Mouse (Mus musculus): ENCODE measurements around the gene Tmc8.

Tmc8 gene

DNA sequence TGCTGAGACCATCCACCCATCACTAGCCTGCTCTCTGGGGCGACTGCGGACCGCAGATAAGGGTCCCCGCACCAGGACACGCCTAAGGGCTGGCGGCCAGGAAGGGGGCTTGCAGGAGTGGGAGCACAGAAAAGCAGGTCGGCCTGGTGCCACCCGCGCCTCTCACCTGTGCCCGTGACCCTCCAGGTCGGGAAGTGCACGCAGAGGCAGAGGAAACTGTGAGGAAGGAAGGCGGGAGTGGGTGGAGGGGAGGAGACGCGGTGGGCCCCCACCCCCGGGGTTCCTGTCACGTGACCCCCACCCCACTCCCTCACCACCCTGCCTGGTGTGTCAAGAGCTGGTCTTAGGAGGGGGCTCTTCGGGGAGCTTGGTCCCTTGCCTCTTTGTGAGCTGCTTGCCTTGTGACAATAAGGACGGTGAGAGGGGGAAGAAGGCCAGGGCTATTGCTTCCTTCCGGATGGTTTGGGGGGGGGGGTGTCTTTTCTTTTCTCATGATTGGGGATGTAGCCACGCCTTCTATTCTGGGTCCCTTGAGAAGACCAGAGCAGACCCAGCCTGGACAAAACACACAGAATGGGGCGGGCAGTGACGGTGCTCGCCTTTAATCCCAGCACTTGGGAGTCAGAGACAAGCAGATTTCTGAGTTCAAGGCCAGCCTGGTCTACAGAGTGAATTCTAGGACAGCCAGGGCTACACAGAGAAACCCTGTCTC is at the start of gene Tmc8, which contains the start of gene Tmc6:
Gene Tmc8, plus strand, starts transcription at position 84 of the 712 bp plus-strand sequence.
Gene Tmc6, minus strand, starts transcription at position 206 of the 712 bp plus-strand sequence.
- DNase-seq (ENCODE audit: low spot score), result peak; percentile 40

DNA sequence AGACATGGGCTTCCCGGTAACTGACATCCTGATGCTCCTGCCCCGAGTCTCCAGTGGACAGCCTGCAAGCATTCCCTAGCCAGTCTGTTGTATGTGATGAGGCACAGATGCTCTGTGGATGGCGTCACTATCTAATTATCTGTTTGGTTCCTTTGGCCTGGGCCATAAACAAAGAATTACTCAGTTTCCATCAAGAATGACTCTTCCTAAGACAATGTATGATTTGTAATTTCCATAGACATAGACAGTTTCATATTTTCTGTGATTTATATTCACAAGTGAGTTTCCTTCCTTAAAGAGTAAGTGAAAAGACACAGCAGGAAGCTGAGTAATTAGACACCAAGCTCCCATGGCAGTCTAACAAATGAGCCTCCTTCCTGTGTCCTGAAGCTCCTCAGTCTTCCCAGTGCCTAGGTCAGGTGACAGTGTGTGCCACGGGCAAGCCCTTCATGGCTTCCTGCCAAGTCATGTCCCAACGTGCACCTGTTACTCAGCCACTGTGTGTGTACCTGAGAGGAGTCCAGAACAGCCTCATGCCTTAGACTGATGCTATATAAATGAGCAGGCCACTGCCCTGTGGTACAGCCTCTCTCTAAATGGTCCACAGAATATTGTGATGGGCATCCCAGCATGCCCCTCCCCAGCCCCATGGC is 45.7 kb upstream of the Tmc8 start:
- no peak for DNase-seq (ENCODE audit: low spot score)

DNA sequence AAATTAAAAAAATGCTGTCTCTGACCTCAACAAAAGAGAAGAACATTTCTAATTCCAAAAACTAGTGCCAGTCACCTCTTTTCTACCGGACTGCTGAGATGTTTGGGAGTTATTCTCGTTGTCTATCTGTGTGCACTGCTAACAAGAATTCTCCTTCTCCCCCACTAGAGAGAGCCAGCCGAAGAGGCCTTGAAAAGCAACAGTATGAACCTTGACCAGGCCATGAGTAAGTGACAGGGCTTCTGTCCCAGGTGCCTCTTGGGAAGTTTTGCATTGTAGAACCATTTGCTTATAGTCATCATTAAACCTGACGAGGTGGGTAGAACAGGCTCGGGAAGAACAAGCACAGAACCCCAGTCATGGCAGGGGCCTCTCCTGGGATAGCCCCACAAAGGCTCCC is 43.8 kb upstream of the Tmc8 start:
- no peak for DNase-seq (ENCODE audit: low spot score)

DNA sequence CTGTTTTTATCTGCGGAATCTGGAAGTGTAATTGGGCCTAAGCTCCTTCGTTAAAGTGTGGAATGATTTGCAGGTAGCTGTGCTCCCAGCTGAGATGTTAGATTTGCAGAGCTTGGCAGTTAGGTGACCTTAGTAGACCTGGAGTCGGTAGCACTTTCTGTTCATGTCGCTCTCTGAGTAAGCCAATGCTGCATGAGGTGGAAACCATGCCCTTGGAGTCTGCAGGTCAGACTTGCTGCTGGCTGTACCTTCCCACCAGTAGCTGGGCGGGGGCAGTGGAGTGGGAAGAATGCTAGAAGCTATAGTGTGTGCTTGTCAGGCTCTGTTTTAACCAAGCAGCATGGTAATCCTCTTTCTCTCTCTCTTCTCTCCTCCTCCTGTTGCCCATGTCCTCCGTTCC is 40.7 kb upstream of the Tmc8 start:
- DNase-seq (ENCODE audit: low spot score), result no peak

DNA sequence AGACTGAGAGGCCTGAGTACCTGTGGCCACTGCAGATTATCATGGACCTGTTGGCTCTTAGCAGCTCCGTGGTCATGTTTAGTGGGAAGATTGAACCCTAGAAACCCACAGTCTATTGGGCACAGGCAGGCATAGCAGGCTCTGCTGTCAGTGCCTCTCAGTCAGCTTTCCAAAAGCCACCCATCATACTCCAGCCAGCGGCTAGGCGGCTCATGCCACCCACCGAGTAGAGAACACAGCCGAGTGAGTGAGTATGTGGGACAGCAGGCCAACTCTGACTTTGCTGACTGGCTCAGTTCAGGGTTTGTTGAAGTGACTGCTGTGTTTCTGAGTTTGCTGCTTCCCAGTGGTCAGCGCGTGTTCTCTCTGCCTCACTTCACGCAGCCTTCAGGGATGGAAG is 39.6 kb upstream of the Tmc8 start:
- DNase-seq (ENCODE audit: low spot score), result no peak

DNA sequence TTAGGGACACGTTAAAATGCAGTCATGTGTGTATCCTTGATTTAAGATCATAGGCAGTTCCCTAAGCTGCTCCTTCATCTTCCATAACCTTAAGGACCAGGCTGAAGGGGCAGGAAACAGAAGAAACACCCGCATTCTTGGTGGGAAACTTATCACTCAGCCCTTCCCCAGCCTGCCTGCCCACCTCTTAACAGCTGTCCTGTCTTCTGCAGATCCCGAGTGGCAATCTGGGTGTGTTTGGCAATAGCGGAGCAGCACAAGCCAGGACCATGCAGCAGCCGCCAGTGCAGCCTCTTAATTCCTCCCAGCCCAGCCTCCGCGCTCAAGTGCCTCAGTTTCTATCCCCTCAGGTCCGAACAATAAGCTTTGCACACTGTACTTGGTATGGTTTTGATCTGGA is 39.2 kb upstream of the Tmc8 start:
- DNase-seq (ENCODE audit: low spot score), result no peak

DNA sequence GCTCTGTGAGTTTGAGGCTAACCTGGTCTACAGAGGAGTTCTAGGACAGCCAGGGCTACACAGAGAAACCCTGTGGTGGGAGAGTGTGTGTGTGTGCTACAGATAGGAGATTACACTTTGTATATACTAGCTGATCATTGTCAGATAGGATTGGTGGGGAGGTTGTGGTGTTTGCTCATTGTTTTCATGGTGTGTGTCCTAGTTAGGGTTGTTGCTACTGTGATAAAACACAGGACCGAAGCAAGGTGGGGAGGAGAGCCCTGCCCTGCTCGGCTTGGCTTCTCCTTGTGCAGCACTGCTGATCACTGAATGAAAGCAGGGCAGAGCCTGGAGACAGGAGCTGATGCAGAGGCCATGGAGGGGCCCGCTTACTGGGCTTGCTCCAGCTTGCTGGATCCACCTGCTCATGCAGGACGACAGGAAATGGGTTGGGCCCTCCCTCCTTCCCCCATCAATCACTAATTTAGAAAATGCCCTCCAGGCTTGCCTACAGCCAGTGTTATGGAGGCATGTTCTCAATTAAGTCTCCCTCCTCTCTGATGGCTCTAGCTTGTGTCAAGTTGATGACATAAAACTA is 38.3 kb upstream of the Tmc8 start:
- no peak for DNase-seq (ENCODE audit: low spot score)

DNA sequence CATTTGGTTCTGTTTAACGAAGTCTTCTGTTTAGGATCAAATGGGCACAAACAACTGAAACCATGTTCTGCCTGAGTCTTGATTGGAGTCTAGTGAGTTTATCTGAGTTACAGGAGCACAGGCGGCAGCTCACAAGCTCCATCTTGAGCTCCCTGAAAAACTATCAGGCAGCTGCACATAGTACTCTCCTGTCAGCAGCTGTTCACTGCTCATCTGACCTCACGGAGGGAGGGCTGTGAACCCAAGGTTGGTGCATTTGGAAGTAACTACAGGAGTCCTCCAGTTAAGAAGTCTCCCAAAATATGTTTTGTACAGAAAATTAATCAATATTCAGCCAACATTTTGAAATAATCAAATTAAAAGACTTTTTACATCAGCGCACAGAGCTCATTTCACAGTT is 33.2 kb upstream of the Tmc8 start:
- DNase-seq (ENCODE audit: low spot score), result no peak

DNA sequence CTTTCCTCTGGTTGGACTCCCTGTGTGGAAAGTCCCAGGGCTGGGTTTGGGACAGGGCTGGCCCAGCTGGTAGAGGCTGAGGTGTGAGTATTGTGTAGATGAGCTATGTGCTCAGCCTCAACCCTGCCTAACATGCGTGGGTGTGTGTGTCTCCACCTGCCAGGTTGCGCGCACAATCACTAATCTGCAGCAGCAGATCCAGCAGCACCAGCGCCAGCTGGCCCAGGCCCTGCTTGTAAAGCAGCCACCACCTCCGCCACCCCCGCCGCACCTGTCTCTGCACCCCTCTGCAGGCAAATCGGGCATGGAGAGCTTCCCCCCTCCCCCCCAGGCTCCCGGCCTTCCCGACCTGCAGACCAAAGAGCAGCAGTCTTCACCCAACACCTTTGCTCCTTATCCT is 32.5 kb upstream of the Tmc8 start:
- DNase-seq (ENCODE audit: low spot score), result no peak

DNA sequence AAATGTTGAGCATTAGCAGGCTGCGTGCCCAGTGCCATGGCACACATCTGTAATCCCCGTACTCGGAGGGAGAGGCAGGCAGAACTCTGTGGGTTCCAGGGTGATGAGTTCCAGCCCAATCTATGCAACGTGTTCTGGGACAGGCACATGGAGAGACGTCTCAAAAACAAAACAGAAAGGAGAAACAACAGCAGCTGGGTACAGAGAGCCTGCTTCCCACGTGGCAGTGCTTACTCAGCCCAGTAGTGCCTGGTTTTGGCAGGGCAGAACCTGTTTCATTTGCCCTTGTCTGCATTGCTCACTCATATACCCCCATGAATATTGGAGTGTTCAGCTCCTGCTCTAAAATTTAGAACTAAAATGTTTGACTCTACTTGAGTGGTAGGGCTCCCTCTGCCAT is 30.3 kb upstream of the Tmc8 start:
- DNase-seq (ENCODE audit: low spot score), result no peak

DNA sequence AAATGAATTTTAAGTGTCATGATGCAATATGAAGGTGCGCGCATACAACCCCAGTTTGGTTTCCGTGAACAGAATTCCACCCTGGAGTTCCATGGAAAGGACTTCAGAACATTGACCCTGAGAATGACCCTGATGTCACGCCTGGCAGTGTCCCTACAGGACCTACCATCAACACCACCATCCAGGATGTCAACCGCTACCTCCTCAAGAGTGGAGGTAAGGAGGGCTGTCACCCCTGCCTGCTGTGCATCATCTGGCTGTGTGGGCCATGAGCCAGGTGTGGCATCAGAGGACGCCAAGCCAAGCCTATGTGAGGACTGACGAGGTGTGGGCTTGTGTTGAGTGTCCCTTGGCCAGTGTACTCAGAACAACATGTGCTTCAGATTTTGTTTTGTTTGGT is 26.0 kb upstream of the Tmc8 start:
- no peak for DNase-seq (ENCODE audit: low spot score)

DNA sequence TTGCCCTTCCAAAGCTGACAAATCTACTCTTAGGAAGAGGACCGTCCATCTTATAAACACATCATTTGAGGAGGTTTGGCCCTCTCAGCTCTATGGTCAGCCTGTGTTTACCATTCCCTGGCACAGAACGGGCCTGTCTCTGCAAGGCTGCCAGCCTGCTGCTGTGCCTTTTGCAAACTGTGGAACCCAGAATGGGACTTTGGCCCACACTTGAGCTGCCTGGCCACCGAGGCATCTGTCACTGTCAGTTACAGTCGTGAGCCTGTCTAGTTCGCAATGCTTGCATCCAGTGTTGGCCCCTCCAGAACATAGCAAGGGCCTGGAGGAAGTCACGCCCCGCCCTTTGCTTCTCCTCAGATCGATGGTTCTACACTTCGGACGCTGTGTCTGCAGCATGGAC is 22.6 kb upstream of the Tmc8 start:
- DNase-seq (ENCODE audit: low spot score), result no peak

DNA sequence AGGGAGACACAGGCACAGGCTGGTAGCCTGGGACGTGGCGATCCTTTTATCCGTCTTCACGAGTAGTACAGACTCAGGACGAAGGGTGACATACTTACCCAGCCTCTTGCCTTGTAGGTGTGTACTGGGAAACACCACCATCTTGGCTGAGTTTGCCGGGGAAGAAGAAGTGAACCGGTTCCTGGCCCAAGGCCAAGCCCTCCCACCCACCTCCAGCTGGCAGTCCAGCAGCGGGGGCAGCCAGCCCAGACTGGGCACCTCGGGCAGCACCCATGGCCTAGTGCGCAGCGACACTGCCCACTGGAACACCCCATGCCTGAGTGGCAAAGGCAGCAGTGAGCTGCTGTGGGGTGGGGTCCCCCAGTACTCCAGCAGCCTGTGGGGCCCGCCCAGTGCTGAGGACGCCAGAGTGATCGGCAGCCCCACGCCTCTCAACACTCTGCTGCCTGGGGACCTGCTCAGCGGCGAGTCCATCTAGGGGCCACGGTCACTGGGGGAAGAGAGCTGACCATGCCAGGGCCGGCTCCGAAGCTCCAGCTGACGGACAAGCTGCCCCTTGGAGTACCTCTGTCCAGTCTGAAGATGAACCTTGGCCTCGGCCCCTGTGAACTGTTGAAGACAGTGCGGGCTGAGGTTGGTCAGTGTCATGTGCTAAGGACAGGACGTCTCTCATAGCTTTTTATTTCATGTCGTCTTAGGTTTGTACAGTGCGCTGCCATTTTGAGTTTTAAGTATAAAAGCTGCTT is 21.3 kb upstream of the Tmc8 start:
- peak; percentile 60 for DNase-seq (ENCODE audit: low spot score)

DNA sequence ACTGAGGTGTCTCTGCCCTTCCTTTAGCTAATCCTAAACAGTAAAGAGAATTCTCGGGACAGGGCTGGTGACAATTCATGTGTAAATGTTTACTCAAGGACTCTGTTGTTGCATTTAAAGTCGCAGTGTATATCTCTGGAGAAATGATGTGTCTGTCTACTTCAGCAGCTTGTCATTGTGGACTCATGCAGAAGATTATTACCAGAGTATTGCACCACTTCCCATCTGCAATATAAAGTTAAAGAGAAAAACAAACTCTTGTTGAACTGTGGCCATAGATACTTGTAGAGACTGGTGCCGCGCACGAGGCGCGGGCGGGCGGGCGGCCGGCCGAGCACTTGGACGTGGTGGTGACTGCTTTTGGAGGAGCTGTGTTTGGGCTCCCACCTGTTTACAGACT is 20.1 kb upstream of the Tmc8 start:
- DNase-seq (ENCODE audit: low spot score), result no peak

DNA sequence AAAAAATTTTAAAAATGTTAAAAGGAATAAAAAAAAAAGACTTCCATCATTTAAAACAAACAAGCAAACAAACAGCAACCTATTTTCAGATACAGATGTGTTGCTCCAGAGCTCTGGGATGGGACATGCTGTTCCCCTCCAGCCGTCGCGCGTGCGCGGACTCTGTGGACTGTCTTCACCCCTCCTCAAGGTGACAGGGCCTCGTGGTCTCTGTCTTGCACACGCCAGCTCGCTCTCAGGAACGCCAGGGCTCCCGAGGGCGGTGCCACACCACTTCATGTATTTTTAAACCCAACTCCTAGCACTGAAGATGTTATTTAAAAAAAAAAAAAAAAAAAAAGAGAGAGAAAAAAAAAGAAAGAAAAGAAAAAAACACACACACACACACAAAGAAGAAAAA is 19.6 kb upstream of the Tmc8 start:
- no peak for DNase-seq (ENCODE audit: low spot score)

DNA sequence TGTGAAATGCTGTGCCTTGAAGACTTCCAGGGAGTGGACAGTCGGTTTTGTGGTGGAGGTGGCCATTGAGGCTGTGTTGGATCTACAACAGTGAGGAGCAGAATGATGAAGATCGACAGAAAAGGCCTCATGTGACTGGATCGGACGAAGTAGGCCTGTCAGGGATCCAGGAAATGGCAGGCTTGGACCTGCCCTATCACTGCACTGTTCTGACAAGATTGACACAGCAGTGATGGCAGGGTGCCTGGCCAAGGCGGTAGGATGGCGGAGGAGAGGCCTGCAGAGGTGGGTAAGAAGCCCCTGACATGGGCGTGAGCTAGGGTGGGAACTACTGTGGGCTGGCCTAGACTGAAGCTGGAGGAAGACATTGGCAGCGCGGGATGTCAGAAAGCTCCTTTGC is 17.6 kb upstream of the Tmc8 start:
- DNase-seq (ENCODE audit: low spot score), result no peak

DNA sequence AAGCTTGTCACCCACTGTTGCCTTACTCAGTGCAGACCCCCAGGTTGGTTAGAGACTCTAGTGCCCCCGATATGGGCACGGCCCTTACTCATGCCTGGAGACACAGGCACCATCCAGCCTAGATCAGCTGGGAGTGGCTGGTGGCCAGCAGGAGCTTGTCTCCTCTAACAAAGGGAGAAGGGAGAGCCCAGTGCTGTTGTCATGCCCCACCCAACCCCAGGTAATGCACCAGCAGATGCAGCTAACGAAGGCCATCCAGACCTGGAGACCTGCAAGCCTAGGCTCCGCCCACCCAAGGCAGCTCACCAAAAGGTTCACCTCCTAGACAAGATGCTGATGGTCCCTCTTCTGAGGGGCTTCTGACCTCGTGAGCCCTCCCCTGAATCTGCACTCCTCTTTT is 16.5 kb upstream of the Tmc8 start:
- DNase-seq (ENCODE audit: low spot score), result no peak

DNA sequence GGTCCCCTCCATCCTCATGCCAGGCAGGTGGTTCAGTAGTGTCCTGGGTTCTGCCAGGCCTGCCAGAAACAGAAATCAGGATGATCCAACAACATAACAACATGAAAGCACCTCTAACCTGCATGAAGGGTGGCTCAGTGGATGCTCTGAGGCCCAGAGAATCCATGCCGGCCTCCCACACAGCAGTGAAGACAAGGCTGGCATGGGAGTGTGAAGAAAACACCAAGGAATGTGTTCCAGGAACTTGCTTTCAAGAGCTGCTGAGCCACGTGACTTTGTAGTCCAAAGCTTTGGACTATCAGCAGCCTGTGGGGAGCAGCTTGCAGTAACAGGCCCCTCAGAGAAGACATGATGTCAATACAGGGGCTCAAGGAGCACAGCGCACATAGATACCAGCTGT is 15.6 kb upstream of the Tmc8 start:
- DNase-seq (ENCODE audit: low spot score), result no peak

DNA sequence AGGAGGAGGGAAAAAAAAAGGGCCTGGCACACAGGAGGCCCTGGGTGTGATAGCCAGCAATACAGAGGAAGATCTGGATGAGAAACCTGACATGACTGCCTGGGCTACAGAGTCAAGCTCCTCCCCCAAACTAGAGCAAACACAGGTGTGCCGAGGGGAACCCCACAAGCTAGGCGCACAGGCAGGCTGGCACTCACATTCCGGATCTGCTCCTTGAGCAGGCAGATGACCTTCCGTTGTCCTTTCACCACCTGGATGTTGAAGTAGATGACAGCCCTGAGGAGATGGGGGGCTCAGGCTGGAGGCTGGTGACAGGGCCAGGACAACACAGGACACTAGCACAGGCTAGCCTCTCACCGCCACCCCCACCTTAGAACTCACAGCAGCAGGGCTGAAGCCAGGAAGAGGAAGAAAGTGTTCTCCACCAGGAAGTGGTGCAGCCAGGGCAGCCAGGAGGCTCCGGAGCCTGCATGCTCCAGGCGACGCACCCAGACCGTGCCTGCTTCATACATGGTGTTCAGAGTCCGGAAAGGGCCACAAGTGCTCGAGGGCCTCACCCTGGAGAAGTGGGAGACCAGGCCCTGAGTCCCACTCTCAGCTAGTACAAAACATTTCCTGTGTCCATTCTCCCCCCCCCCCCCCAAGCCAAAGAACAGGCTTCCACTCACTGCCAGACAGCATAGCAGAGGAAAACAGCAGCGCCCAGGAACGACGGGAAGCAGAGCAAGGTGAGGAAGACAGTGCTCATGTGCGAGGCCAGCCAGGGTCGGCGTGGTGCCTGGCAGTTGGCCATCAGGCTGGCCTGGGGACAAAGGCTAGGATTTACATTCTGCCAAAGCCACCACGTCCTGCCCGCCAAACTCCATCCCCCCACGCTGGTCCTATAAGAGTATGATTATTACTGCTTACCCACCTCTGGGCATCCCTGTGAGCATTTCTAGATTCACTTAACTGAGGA is 12.9 kb upstream of the Tmc8 start:
- no peak for DNase-seq (ENCODE audit: low spot score)

DNA sequence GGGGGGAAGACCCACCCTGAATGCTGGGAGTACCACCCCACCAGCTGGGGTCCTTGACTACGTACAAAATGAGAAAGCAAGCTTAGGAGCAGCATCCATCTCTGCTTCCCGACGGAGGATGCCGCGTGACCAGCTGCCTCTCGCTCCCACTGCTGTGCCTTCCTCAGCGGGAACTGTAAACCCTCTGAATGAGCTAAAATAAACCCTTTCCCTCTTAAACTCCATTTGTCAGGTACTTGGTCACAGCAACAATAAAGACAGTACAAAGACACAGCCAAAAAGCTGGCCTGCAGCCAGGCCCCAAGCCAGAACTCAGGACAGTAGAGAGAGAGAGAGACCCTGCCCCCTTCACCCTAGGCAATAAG is 12.2 kb upstream of the Tmc8 start:
- no peak for DNase-seq (ENCODE audit: low spot score)

DNA sequence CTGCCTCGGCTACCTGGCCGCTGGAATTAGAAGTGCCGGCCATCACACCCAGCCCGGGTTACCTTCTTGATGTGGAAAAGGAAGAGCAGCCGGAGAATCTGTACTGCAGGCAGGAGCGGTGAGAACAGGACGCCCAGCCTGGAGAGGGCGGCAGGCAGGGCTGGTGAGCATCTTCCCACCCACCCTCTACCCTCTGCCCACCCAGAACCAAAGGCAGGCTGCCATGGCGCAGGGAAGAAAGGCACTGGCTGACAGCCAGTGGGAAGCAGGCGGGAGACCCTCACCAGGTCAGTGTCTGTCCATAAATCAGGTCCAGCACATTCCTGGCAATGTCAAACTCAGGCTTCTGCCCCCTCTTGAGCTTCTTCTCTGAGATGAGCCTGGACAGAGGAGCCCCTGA is 11.5 kb upstream of the Tmc8 start:
- DNase-seq (ENCODE audit: low spot score), result no peak

DNA sequence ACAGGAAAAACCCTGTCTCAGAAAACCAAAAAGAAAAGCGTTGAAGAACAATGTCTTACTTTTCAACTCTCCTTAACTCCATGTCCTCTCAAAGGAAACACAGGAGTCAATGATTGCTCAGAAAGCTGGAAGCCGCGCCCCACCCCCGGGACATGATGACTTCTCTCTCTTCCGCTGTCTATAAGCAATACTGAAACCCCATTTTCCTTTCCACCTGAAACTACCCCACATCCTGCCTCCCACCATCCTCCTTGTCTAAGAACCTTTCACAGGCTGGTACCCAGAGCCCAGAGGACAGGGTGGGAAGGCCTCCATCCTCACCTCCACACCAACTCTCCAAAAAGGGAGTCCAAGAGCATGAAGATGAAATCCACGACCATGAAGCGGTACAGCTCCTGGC is 9.5 kb upstream of the Tmc8 start:
- DNase-seq (ENCODE audit: low spot score), result no peak

All from yolk sac, embryonic 10.5 days (tissue).